In the genomic region with DNA sequence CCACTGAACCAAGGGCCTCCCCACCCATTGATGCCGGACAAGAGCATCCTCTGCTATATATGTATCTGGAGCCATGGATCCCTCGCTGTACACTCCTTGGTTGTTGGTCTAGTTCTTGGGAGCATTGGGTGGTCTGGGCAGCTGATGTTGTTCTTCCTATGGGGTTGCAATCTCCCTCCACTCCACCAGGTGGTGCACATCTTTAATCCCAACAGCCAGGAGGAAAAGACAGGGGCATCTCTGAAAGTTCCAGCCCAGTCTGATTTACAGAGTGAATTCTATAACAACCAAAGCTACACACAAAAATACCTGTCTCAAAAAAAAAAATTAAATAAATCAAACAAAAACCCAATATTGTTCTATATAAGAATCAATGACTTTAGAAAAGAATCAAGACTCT, we compare ENCODE assay signal across 19 mouse cellular contexts.
DNase-seq lines count a peak whose midpoint lies in the region; ATAC-seq and TF ChIP-seq lines count a peak whose summit lies in the region.
"Had no signal": no experiment of that assay in that cellular context is flagged by ENCODE, and none has a peak within 500 bp of the region (broad histone marks: within the 10 kb centered on the region; RNA-seq: fewer than 3 reads in every experiment).

No protein-coding gene starts in this region.

- WGBS in heart, postnatal 0 days, result 83% methylated on average over 2 of the region's 2 CpGs
- 78% methylated on average over 2 of the region's 2 CpGs for WGBS in heart, embryonic 12.5 days
- 81% methylated on average over 2 of the region's 2 CpGs for WGBS in liver, postnatal 0 days (ENCODE audit: insufficient replicate concordance)
- 58% methylated on average over 2 of the region's 2 CpGs for WGBS in liver, embryonic 12.5 days (ENCODE audit: insufficient replicate concordance)

- H3K4me1 ChIP-seq in heart, postnatal 0 days (ENCODE audit: control insufficient read depth, insufficient read depth), result no peaks in the 10 kb centered on the region
- H3K4me1 ChIP-seq in heart, embryonic 12.5 days (replicated peaks), result no peaks in the 10 kb centered on the region
- H3K4me1 ChIP-seq in liver, postnatal 0 days (ENCODE audit: insufficient read depth), result no peaks in the 10 kb centered on the region
- H3K4me1 ChIP-seq in liver, embryonic 12.5 days, result no peaks in the 10 kb centered on the region
- H3K4me1 ChIP-seq: forebrain, embryonic 13.5 days; heart, embryonic 15.5 days; midbrain, embryonic 12.5 days had no signal

- no peak for DNase-seq in heart, postnatal 0 days (ENCODE audit: low spot score)
- no peak for DNase-seq in liver, postnatal 0 days
- DNase-seq in ES-CJ7 (ENCODE audit: low read depth, low spot score), result peak; percentile 44
- DNase-seq in heart, postnatal 10 days, result no peak
- DNase-seq: adrenal gland, postnatal 36 days; cerebellum, adult 9-10 months; gastrocnemius, adult 2 months; kidney, adult 11 months; kidney, postnatal 10 days; thymus, postnatal 25 days had no signal

- no peak overlapping the region for H3K4me3 ChIP-seq in heart, postnatal 0 days (ENCODE audit: low read depth, low read length)
- H3K4me3 ChIP-seq in heart, embryonic 12.5 days, result no peak overlapping the region
- no peak overlapping the region for H3K4me3 ChIP-seq in liver, postnatal 0 days (ENCODE audit: low read depth, low read length)
- H3K4me3 ChIP-seq in liver, embryonic 12.5 days, result no peak overlapping the region
- H3K4me3 ChIP-seq: forebrain, embryonic 13.5 days; gastrocnemius, adult 2 months; heart, embryonic 15.5 days; midbrain, embryonic 12.5 days had no signal

- TF ChIP-seq EP300 in heart, postnatal 0 days (IDR thresholded peaks at IDR 0.05; ENCODE audit: low read depth), result no peak
- no peak for TF ChIP-seq EP300 in liver, postnatal 0 days (IDR thresholded peaks at IDR 0.05; ENCODE audit: low read depth)

- no peak overlapping the region for H3K4me2 ChIP-seq in heart, postnatal 0 days (ENCODE audit: low read depth, low read length)
- no peak overlapping the region for H3K4me2 ChIP-seq in heart, embryonic 12.5 days
- no peak overlapping the region for H3K4me2 ChIP-seq in liver, postnatal 0 days (ENCODE audit: low read depth, low read length)
- no peak overlapping the region for H3K4me2 ChIP-seq in liver, embryonic 12.5 days
- H3K4me2 ChIP-seq: forebrain, embryonic 13.5 days; heart, embryonic 15.5 days; liver, embryonic 11.5 days; midbrain, embryonic 12.5 days had no signal

- intact Hi-C loops in heart, postnatal 10 days (cut with DNase I), result no loop called here

- H3K27me3 ChIP-seq in heart, postnatal 0 days (ENCODE audit: control insufficient read depth, insufficient read depth, low read length), result no peaks in the 10 kb centered on the region
- H3K27me3 ChIP-seq in heart, embryonic 12.5 days (replicated peaks), result no peaks in the 10 kb centered on the region
- H3K27me3 ChIP-seq in liver, postnatal 0 days (ENCODE audit: insufficient read depth, low read length), result no peaks in the 10 kb centered on the region
- H3K27me3 ChIP-seq in liver, embryonic 12.5 days (replicated peaks), result no peaks in the 10 kb centered on the region
- H3K27me3 ChIP-seq: forebrain, embryonic 13.5 days; heart, embryonic 15.5 days; midbrain, embryonic 12.5 days had no signal

- H3K9me3 ChIP-seq in heart, postnatal 0 days (replicated peaks; ENCODE audit: control insufficient read depth, low read length), result no peaks in the 10 kb centered on the region
- H3K9me3 ChIP-seq in heart, embryonic 12.5 days (replicated peaks), result no peaks in the 10 kb centered on the region
- no peaks in the 10 kb centered on the region for H3K9me3 ChIP-seq in liver, postnatal 0 days (ENCODE audit: low read length)
- H3K9me3 ChIP-seq in liver, embryonic 12.5 days (replicated peaks), result no peaks in the 10 kb centered on the region
- H3K9me3 ChIP-seq: forebrain, embryonic 13.5 days; heart, embryonic 15.5 days; midbrain, embryonic 12.5 days had no signal

- H3K27ac ChIP-seq in heart, postnatal 0 days (ENCODE audit: low read depth), result no peak overlapping the region
- H3K27ac ChIP-seq in heart, embryonic 12.5 days (ENCODE audit: poor library complexity, severe bottlenecking), result no peak overlapping the region
- no peak overlapping the region for H3K27ac ChIP-seq in liver, postnatal 0 days (ENCODE audit: low read depth)
- H3K27ac ChIP-seq in liver, embryonic 12.5 days, result no peak overlapping the region
- H3K27ac ChIP-seq: forebrain, embryonic 13.5 days; gastrocnemius, adult 2 months; heart, embryonic 15.5 days; midbrain, embryonic 12.5 days had no signal

- ATAC-seq in heart, postnatal 0 days (ENCODE audit: insufficient read depth, low read depth), result no peak
- no peak for ATAC-seq in heart, embryonic 12.5 days (ENCODE audit: insufficient number of reproducible peaks, low FRiP score)
- no peak for ATAC-seq in liver, postnatal 0 days
- ATAC-seq in liver, embryonic 12.5 days, result no peak
- ATAC-seq in megakaryocyte progenitor cell, adult 5-6 weeks (replicated peaks; ENCODE audit: poor library complexity), result 0 out of 2 replicates have a peak, but pooled peaks have one; percentile 34
- ATAC-seq: CD4-positive, CD25-positive, alpha-beta regulatory T cell, adult 4 months; forebrain, embryonic 13.5 days; hindbrain, embryonic 16.5 days had no signal

- TF ChIP-seq CTCF in heart, postnatal 0 days (IDR thresholded peaks at IDR 0.05; ENCODE audit: low read depth), result peak; percentile 12
- peak; percentile 23; the same call in 1 of the 2 replicates for TF ChIP-seq CTCF in liver, postnatal 0 days (IDR thresholded peaks at IDR 0.05; ENCODE audit: low read depth)

- no peak overlapping the region for H3K9ac ChIP-seq in heart, postnatal 0 days (replicated peaks; ENCODE audit: low read depth, low read length)
- no peak overlapping the region for H3K9ac ChIP-seq in heart, embryonic 12.5 days
- H3K9ac ChIP-seq in liver, postnatal 0 days (replicated peaks), result no peak overlapping the region
- no peak overlapping the region for H3K9ac ChIP-seq in liver, embryonic 12.5 days
- H3K9ac ChIP-seq: forebrain, embryonic 13.5 days; heart, embryonic 15.5 days; midbrain, embryonic 12.5 days had no signal

- no peaks in the 10 kb centered on the region for H3K36me3 ChIP-seq in heart, postnatal 0 days (replicated peaks; ENCODE audit: control insufficient read depth, insufficient read depth, low read length)
- H3K36me3 ChIP-seq in heart, embryonic 12.5 days, result no peaks in the 10 kb centered on the region
- no peaks in the 10 kb centered on the region for H3K36me3 ChIP-seq in liver, postnatal 0 days (replicated peaks; ENCODE audit: insufficient read depth, low read length)
- no peaks in the 10 kb centered on the region for H3K36me3 ChIP-seq in liver, embryonic 12.5 days
- H3K36me3 ChIP-seq: heart, embryonic 15.5 days; midbrain, embryonic 12.5 days had no signal
